Mouse (Mus musculus) lung, postnatal 0 days (tissue): ENCODE measurements around the gene Cnot10. TPM values are rescaled to one million over a fixed set of nuclear protein-coding genes. Genes with fewer than 3 reads are reported as not detected.

Experiments
- ATAC-seq: fragments of 200-750 bp; cut with Nextera tagmentation; 2 replicates; pipeline ENCODE4 v1.8.0; 2017; ENCODE audit warnings: moderate library complexity
- DNase-seq: peaks from one replicate; pipeline ENCODE4 v3.0.0-alpha.2; 2016; ENCODE audit warnings: low spot score
- H3K27ac ChIP-seq: fragments of 300-500 bp; sonication (generic); 2 replicates; pipeline ENCODE4 v1.5.1; 2014; ENCODE audit warnings: antibody characterized with exemption, mild to moderate bottlenecking, low read length, mixed read lengths
- H3K27me3 ChIP-seq: fragments of 300-500 bp; sonication (generic); replicated peaks from 2 replicates; pipeline ENCODE4 v1.6.1; 2014; ENCODE audit warnings: low read length, mixed read lengths; ENCODE audit not compliant: insufficient read depth
- H3K36me3 ChIP-seq: fragments of 300-500 bp; sonication (generic); 2 replicates; pipeline ENCODE4 v1.6.1; 2014; ENCODE audit warnings: low read length, mixed read lengths; ENCODE audit not compliant: insufficient read depth
- H3K4me1 ChIP-seq: fragments of 300-500 bp; sonication (generic); 2 replicates; pipeline ENCODE4 v1.6.1; 2014; ENCODE audit warnings: antibody characterized with exemption, low read depth, low read length, mixed read lengths; ENCODE audit not compliant: insufficient read depth
- H3K4me2 ChIP-seq: fragments of 300-500 bp; sonication (generic); replicated peaks from 2 replicates; pipeline ENCODE4 v1.6.1; 2014; ENCODE audit warnings: low read depth, mild to moderate bottlenecking, low read length, moderate library complexity, mixed read lengths
- H3K4me3 ChIP-seq: fragments of 300-500 bp; sonication (generic); 2 replicates; pipeline ENCODE4 v1.5.1; 2014; ENCODE audit warnings: low read depth, low read length
- H3K9ac ChIP-seq: fragments of 300-500 bp; sonication (generic); replicated peaks from 2 replicates; pipeline ENCODE4 v1.6.1; 2014; ENCODE audit warnings: low read depth, mild to moderate bottlenecking
- H3K9me3 ChIP-seq: fragments of 300-500 bp; sonication (generic); 2 replicates; pipeline ENCODE4 v1.6.1; 2016; ENCODE audit warnings: low read length, mixed read lengths
- CTCF ChIP-seq: IDR thresholded peaks from 2 replicates; pipeline ENCODE4 v1.5.1; 2016; ENCODE audit warnings: antibody characterized with exemption, mild to moderate bottlenecking
- EP300 ChIP-seq: IDR thresholded peaks from 2 replicates; pipeline ENCODE4 v1.6.1; 2016; ENCODE audit warnings: antibody characterized with exemption, mild to moderate bottlenecking, control low read depth
- WGBS: fragments of 180-500 bp; shearing (Covaris S2); extraction: QIAGEN DNeasy Blood & Tissue Kit; methylation state at CpG from one replicate; pipeline ENCODE4 v1.1.7; 2014; 5-methylcytosine and 5-hydroxymethylcytosine counted together
- polyA plus RNA-seq: library from polyadenylated mRNA; unstranded; fragments of >200 nt; fragmentation: Nextera tagmentation; extraction: Ambion mirVana; gene quantifications from 2 replicates; pipeline ENCODE4 v1.2.1, GENCODE M21; 2015

The Cnot10 gene
- polyA plus RNA-seq, 1 experiment from 2014 or later, result 30.8 TPM

GRCm38 (mm10) chr9:114548496-114548895, 91.5 kb downstream of the Cnot10 start:
- no peak for ATAC-seq
- Histone ChIP-seq H3K4me2 (no peak overlapping the region), H3K27ac (no peak overlapping the region), H3K4me1 (peaks cover 4% of the 10 kb centered on the region; the same call in 1 of the 2 replicates), H3K9me3 (no peaks in the 10 kb centered on the region), H3K9ac (no peak overlapping the region), H3K36me3 (no peaks in the 10 kb centered on the region), H3K4me3 (no peak overlapping the region), H3K27me3 (no peaks in the 10 kb centered on the region)
- 38% methylated on average over 4 of the region's 4 CpGs for WGBS
- TF ChIP-seq EP300, result no peak
- TF ChIP-seq CTCF, result no peak
- DNase-seq, result no peak

GRCm38 (mm10) chr9:114547643-114548077, 92.3 kb downstream of the Cnot10 start:
- Histone ChIP-seq H3K4me3 (no peak overlapping the region), H3K27me3 (no peaks in the 10 kb centered on the region), H3K9me3 (no peaks in the 10 kb centered on the region), H3K27ac (peak overlapping the region; percentile 51; the same call in 1 of the 2 replicates), H3K36me3 (no peaks in the 10 kb centered on the region), H3K4me1 (peaks cover 4% of the 10 kb centered on the region; the same call in 1 of the 2 replicates), H3K4me2 (no peak overlapping the region), H3K9ac (no peak overlapping the region)
- DNase-seq (peak; percentile 40), ATAC-seq (peak; percentile 22; the same call in 1 of the 2 replicates)
- no peak for TF ChIP-seq EP300
- TF ChIP-seq CTCF, result no peak
- 43% methylated on average over 6 of the region's 6 CpGs for WGBS

- WGBS, result 35% methylated on average over 12 of the region's 12 CpGs
- ATAC-seq, result 0 out of 2 replicates have a peak, but pooled peaks have one; percentile 30
Observed at GRCm38 (mm10) chr9:114546765-114547164, 93.2 kb downstream of the Cnot10 start.

GRCm38 (mm10) chr9:114544754-114545393, 95.1 kb downstream of the Cnot10 start:
- Histone ChIP-seq H3K36me3 (no peaks in the 10 kb centered on the region), H3K27me3 (no peaks in the 10 kb centered on the region), H3K4me2 (no peak overlapping the region), H3K27ac (0 out of 2 replicates have a peak overlapping the region, but pooled peaks have one; percentile 38), H3K4me3 (no peak overlapping the region), H3K4me1 (peaks cover 4% of the 10 kb centered on the region; the same call in 1 of the 2 replicates), H3K9me3 (no peaks in the 10 kb centered on the region), H3K9ac (no peak overlapping the region)
- ATAC-seq, result no peak
- TF ChIP-seq CTCF (no peak), EP300 (no peak)
- DNase-seq, result peak; percentile 39
- WGBS, result 32% methylated on average over 9 of the region's 9 CpGs

More at GRCm38 (mm10) chr9:114546765-114547164, 93.2 kb downstream of the Cnot10 start:
- Histone ChIP-seq H3K4me2 (no peak overlapping the region), H3K4me3 (no peak overlapping the region), H3K9me3 (no peaks in the 10 kb centered on the region), H3K9ac (no peak overlapping the region), H3K4me1 (peaks cover 4% of the 10 kb centered on the region; the same call in 1 of the 2 replicates), H3K27ac (no peak overlapping the region), H3K27me3 (no peaks in the 10 kb centered on the region), H3K36me3 (no peaks in the 10 kb centered on the region)
- DNase-seq, result no peak
- TF ChIP-seq CTCF, result no peak

DNA sequence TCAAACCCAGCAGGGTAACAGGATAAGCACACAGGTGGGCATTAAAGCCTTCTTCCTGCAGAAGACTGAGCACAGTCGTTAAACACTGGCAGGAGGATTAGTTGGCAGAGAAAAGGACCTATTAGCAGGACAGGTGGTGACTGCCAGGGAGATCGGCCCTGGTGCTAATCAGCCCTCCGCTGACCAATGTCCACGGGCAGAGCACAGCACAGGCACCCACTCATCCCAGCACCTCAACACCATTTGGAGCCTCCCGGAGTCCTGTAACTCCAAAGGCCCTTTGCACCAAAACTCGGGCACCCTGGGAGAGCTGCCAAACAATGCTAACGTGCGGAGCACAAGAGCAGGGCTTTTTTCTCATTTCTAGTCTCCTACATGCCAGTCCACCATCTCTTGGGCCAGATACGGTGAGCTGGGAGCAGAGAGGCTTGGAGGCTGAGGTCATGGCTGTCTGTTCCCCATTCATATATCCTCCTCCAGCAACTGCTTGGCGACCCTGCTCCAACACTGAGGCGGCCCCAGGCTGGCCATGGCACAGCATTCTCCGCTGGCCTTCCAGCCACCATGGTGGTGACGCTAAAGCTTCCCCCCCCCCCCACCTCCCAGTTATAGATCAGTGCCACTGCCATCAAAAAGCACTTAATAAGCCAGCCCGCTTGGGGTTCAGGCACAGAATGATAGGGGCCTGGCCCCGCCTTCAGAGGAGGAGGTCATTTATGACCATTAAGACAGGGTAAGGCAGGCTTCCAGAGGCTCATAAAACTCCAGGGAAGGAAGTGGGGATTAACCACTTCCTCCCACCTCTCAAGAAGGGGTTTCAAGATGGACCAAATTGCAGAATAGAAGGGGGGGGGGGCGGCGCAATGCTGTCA, 95.9 kb downstream of the Cnot10 start:
- Histone ChIP-seq H3K9me3 (no peaks in the 10 kb centered on the region), H3K4me2 (no peak overlapping the region), H3K4me1 (peaks cover 4% of the 10 kb centered on the region; the same call in 1 of the 2 replicates), H3K9ac (no peak overlapping the region), H3K4me3 (no peak overlapping the region), H3K36me3 (no peaks in the 10 kb centered on the region), H3K27me3 (no peaks in the 10 kb centered on the region), H3K27ac (no peak overlapping the region)
- 44% methylated on average over 15 of the region's 17 CpGs for WGBS
- DNase-seq (no peak), ATAC-seq (no peak)
- TF ChIP-seq EP300, result no peak

- peaks cover 4% of the 10 kb centered on the region; the same call in 1 of the 2 replicates for H3K4me1 ChIP-seq
- ATAC-seq, result peak; percentile 69
- DNase-seq, result peak; percentile 76
- no peaks in the 10 kb centered on the region for H3K36me3 ChIP-seq
- H3K27me3 ChIP-seq, result no peaks in the 10 kb centered on the region
- TF ChIP-seq EP300, result peak; percentile 33; the same call in 1 of the 2 replicates
- no peak for TF ChIP-seq CTCF
- 38% methylated on average over 1 of the region's 1 CpGs for WGBS
- H3K4me3 ChIP-seq, result no peak overlapping the region
- peak overlapping the region; percentile 33; the same call in 1 of the 2 replicates for H3K27ac ChIP-seq
- no peaks in the 10 kb centered on the region for H3K9me3 ChIP-seq
- no peak overlapping the region for H3K4me2 ChIP-seq
- no peak overlapping the region for H3K9ac ChIP-seq
Observed at GRCm38 (mm10) chr9:114541279-114541741, 98.7 kb downstream of the Cnot10 start.
